Mouse (Mus musculus): Measurements from ENCODE around the gene Slc19a3.
"Not testable (repeated sequence)": the region's sequence is repeated elsewhere in the genome, so short reads cannot be mapped to it uniquely, and the experiment has no call there.

DNA sequence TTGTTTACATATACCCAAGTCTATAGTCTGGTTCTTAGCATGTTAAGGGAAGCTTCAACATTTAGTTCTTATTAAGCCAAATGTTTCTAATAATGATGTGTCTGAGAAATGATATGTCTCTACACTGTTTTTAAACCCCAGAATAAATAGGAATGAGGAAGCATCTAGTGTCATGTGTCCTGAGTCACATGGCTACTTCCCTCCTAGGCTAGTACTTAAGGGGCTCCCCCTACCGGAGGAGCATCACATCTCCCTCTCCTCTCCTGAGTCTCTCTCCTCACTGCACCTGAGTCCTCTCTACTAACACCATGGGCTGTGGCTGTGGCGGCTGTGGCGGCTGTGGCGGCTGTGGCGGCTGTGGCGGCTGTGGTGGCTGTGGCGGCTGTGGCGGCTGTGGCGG is 37.9 kb downstream of the Slc19a3 start, which contains the start of gene Gm47959:
- TF ChIP-seq POLR2A (IDR thresholded peaks at IDR 0.05; ENCODE audit: low read depth, low read length); EP300 (IDR thresholded peaks at IDR 0.05; ENCODE audit: low read length); RCOR1 (conservative IDR thresholded peaks at IDR 0.05; ENCODE audit: low read depth, low read length); MAX (IDR thresholded peaks at IDR 0.05; ENCODE audit: low read length); E2F4 (IDR thresholded peaks at IDR 0.05; ENCODE audit: insufficient replicate concordance, low read depth, low read length); CTCF (conservative IDR thresholded peaks at IDR 0.05 in 1 of 2, IDR thresholded peaks at IDR 0.05 in 1 of 2; ENCODE audit: low read depth in 2 of 2, low read length in 2 of 2); ZC3H11A (IDR thresholded peaks at IDR 0.05; ENCODE audit: low read depth, low read length); USF1 (IDR thresholded peaks at IDR 0.05; ENCODE audit: low read depth, low read length); ZMIZ1 (IDR thresholded peaks at IDR 0.05; ENCODE audit: low read depth, low read length); HCFC1 (IDR thresholded peaks at IDR 0.05; ENCODE audit: low read depth, low read length); GABPA (IDR thresholded peaks at IDR 0.05; ENCODE audit: insufficient replicate concordance, low read depth, low read length): not testable (repeated sequence)
